7 mouse cellular contexts compared by ENCODE assay signal in genomic region chr13:56806776-56807490, GRCm38 (mm10). TPM values are rescaled to one million over a fixed set of nuclear protein-coding genes. Genes with fewer than 3 reads are reported as not detected.
DNase-seq lines count a peak whose midpoint lies in the region; ATAC-seq and TF ChIP-seq lines count a peak whose summit lies in the region.

No protein-coding gene starts in this region.

- TF ChIP-seq CTCF in spleen, adult 2 months (IDR thresholded peaks at IDR 0.05; ENCODE audit: extremely low read depth, insufficient read depth, insufficient read length, insufficient replicate concordance): peak; percentile 83

- peaks cover 6% of the 10 kb centered on the region; the same call in 1 of the 2 replicates for H3K4me1 ChIP-seq in embryonic facial prominence, embryonic 10.5 days
- H3K4me1 ChIP-seq in midbrain, embryonic 12.5 days: peaks cover 5% of the 10 kb centered on the region; the same call in 1 of the 2 replicates
- H3K4me1 ChIP-seq in spleen, adult 2 months (ENCODE audit: control insufficient read depth, insufficient read depth, insufficient read length): no peaks in the 10 kb centered on the region

- H3K27ac ChIP-seq in embryonic facial prominence, embryonic 10.5 days (replicated peaks): peak overlapping the region; percentile 26; the same call in 1 of the 2 replicates
- H3K27ac ChIP-seq in midbrain, embryonic 12.5 days (replicated peaks): no peak overlapping the region
- H3K27ac ChIP-seq in spleen, adult 2 months (ENCODE audit: insufficient read depth, low read length): no peak overlapping the region

- H3K4me3 ChIP-seq in embryonic facial prominence, embryonic 10.5 days: peak overlapping the region; percentile 51
- peak overlapping the region; percentile 26 for H3K4me3 ChIP-seq in midbrain, embryonic 12.5 days
- peak overlapping the region; percentile 31; the same call in 1 of the 2 replicates for H3K4me3 ChIP-seq in spleen, adult 2 months (ENCODE audit: extremely low read depth, insufficient read depth, insufficient read length)

- H3K36me3 ChIP-seq in embryonic facial prominence, embryonic 10.5 days (replicated peaks): no peaks in the 10 kb centered on the region
- no peaks in the 10 kb centered on the region for H3K36me3 ChIP-seq in midbrain, embryonic 12.5 days
- H3K36me3 ChIP-seq in spleen, adult 2 months (ENCODE audit: control insufficient read depth, insufficient read depth, low read length): no peaks in the 10 kb centered on the region

- WGBS in embryonic facial prominence, embryonic 10.5 days: 10% methylated on average over 27 of the region's 27 CpGs
- 9% methylated on average over 27 of the region's 27 CpGs for WGBS in midbrain, embryonic 12.5 days
- 9% methylated on average over 27 of the region's 27 CpGs for WGBS in spleen, adult 2 months

- ATAC-seq in midbrain, embryonic 12.5 days (ENCODE audit: low FRiP score, low read depth): peak; percentile 56

- DNase-seq in adrenal gland, postnatal 14 days: peak; percentile 95
- DNase-seq in embryonic facial prominence, embryonic 10.5 days (ENCODE audit: low spot score): peak; percentile 92
- peak; percentile 96 for DNase-seq in heart, adult 11 months
- DNase-seq in kidney, adult 11 months: peak; percentile 76
- peak; percentile 94 for DNase-seq in left cerebral cortex, postnatal 4 days
- peak; percentile 3 to 56 for DNase-seq in spleen, adult 2 months (ENCODE audit: low read depth in 1 of 2, low spot score in 2 of 2)

- H3K9ac ChIP-seq in midbrain, embryonic 12.5 days (replicated peaks): no peak overlapping the region; the same call in 1 of the 2 replicates

- H3K4me2 ChIP-seq in midbrain, embryonic 12.5 days (replicated peaks): peak overlapping the region; percentile 54

- TF ChIP-seq POLR2A in spleen, adult 2 months (IDR thresholded peaks at IDR 0.05; ENCODE audit: low read depth, low read length): no peak

- intact Hi-C loops in left cerebral cortex, postnatal 4 days (cut with DNase I): loop anchor here (2.0 to 10.0 kb wide), 2 partner anchors 332 to 454 kb away; no protein-coding TSS in a partner anchor

- peaks cover 14% of the 10 kb centered on the region for H3K27me3 ChIP-seq in embryonic facial prominence, embryonic 10.5 days (replicated peaks; ENCODE audit: low read depth, poor library complexity, severe bottlenecking)
- H3K27me3 ChIP-seq in midbrain, embryonic 12.5 days: peaks cover 15% of the 10 kb centered on the region
- H3K27me3 ChIP-seq in spleen, adult 2 months (ENCODE audit: control insufficient read depth, insufficient read depth, low read length): no peaks in the 10 kb centered on the region

- H3K9me3 ChIP-seq in embryonic facial prominence, embryonic 10.5 days: no peaks in the 10 kb centered on the region
- no peaks in the 10 kb centered on the region for H3K9me3 ChIP-seq in midbrain, embryonic 12.5 days

RNA-seq across cellular contexts. Expression of gene Gm45623, which starts 53.3 kb away (rescaled TPM):
- not detected in 2 replicates for total RNA-seq in adrenal gland, postnatal 14 days (2021)
- 0.24 and 0.26 TPM in 2 replicates for polyA plus RNA-seq in embryonic facial prominence, embryonic 10.5 days (2016; fragmentation: Nextera tagmentation; extraction: Ambion mirVana)
- 1 to 10 TPM; 2.4 to 2.9 TPM for total RNA-seq in left cerebral cortex, postnatal 4 days (2021)
- 0.16 and 0.32 TPM in 2 replicates for polyA plus RNA-seq in midbrain, embryonic 12.5 days (2016; fragmentation: Nextera tagmentation; extraction: Ambion mirVana)
- 0.25 and 0.48 TPM in 2 replicates for polyA plus RNA-seq in spleen, adult 2 months (2012; rRNA removed)

Comparison
In these comparisons a context has a peak if more than half of its experiments do, and no peak if none do; other contexts are left out.
1. DNase-seq: peak in every context shown above with its lines; median percentile 96 in heart, adult 11 months; 95 in adrenal gland, postnatal 14 days; 94 in left cerebral cortex, postnatal 4 days; 92 in embryonic facial prominence, embryonic 10.5 days; 76 in kidney, adult 11 months; 30 in spleen, adult 2 months.